Comparison of ENCODE assay signal across 8 mouse cellular contexts in genomic region chr7:140101993-140102860, GRCm38 (mm10). TPM values are rescaled to one million over a fixed set of nuclear protein-coding genes. Genes with fewer than 3 reads are reported as not detected.
DNase-seq lines count a peak whose midpoint lies in the region; ATAC-seq lines count a peak whose summit lies in the region.

Fuom (minus strand) TSS chr7:140102441.

- peak within 1 kb of the TSS; percentile 60 for H3K9ac ChIP-seq in forebrain, embryonic 12.5 days
- H3K9ac ChIP-seq in heart, embryonic 16.5 days (ENCODE audit: low read length) = peak within 1 kb of the TSS; percentile 80
- H3K9ac ChIP-seq in liver, embryonic 16.5 days (ENCODE audit: low read depth, low read length) = peak within 1 kb of the TSS; percentile 51
- H3K9ac ChIP-seq in neural tube, embryonic 13.5 days = peak within 1 kb of the TSS; percentile 71

- H3K27me3 ChIP-seq in forebrain, embryonic 12.5 days = no peaks in the 10 kb centered on the region
- no peaks in the 10 kb centered on the region for H3K27me3 ChIP-seq in heart, embryonic 16.5 days (ENCODE audit: control insufficient read depth, insufficient read depth, low read length)
- no peaks in the 10 kb centered on the region for H3K27me3 ChIP-seq in liver, embryonic 16.5 days (ENCODE audit: control insufficient read depth, insufficient read depth, low read depth, low read length)
- no peaks in the 10 kb centered on the region for H3K27me3 ChIP-seq in neural tube, embryonic 13.5 days

- peak; percentile 88 for ATAC-seq in forebrain, embryonic 12.5 days (ENCODE audit: low FRiP score)
- ATAC-seq in heart, embryonic 16.5 days (replicated peaks; ENCODE audit: extremely low read depth, insufficient read depth, low FRiP score) = peak; percentile 95
- ATAC-seq in liver, embryonic 16.5 days (ENCODE audit: low read depth) = peak; percentile 89
- peak; percentile 87 for ATAC-seq in neural tube, embryonic 13.5 days (ENCODE audit: low read depth)

- DNase-seq in ES-CJ7 (ENCODE audit: low read depth, low spot score) = peak; percentile 91
- peak; percentile 75 for DNase-seq in c-Kit-positive CD71-positive TER-119-positive erythroid progenitor cells, embryonic 14.5 days (ENCODE audit: low spot score)
- peak; percentile 93 to 94 for DNase-seq in kidney, postnatal 36 days
- DNase-seq in telencephalon, adult 2 months (ENCODE audit: low read depth, low spot score) = peak; percentile 80

- no peak within 1 kb of the TSS for H3K27ac ChIP-seq in forebrain, embryonic 12.5 days
- peak within 1 kb of the TSS; percentile 94 for H3K27ac ChIP-seq in heart, embryonic 16.5 days (ENCODE audit: low read length)
- no peak within 1 kb of the TSS for H3K27ac ChIP-seq in liver, embryonic 16.5 days (ENCODE audit: low read length)
- peak within 1 kb of the TSS; percentile 49 for H3K27ac ChIP-seq in neural tube, embryonic 13.5 days (replicated peaks)

- no peaks in the 10 kb centered on the region for H3K9me3 ChIP-seq in forebrain, embryonic 12.5 days
- H3K9me3 ChIP-seq in heart, embryonic 16.5 days (replicated peaks; ENCODE audit: control insufficient read depth, low read length) = no peaks in the 10 kb centered on the region
- no peaks in the 10 kb centered on the region for H3K9me3 ChIP-seq in liver, embryonic 16.5 days (replicated peaks; ENCODE audit: control insufficient read depth, low read length)
- no peaks in the 10 kb centered on the region for H3K9me3 ChIP-seq in neural tube, embryonic 13.5 days

- peaks cover 15% of the 10 kb centered on the region for H3K36me3 ChIP-seq in forebrain, embryonic 12.5 days (replicated peaks)
- H3K36me3 ChIP-seq in heart, embryonic 16.5 days (ENCODE audit: control insufficient read depth, insufficient read depth) = peaks cover 20% of the 10 kb centered on the region
- no peaks in the 10 kb centered on the region for H3K36me3 ChIP-seq in liver, embryonic 16.5 days (ENCODE audit: control insufficient read depth, insufficient read depth)
- peaks cover 23% of the 10 kb centered on the region for H3K36me3 ChIP-seq in neural tube, embryonic 13.5 days

- peak within 1 kb of the TSS; percentile 69 for H3K4me2 ChIP-seq in forebrain, embryonic 12.5 days
- H3K4me2 ChIP-seq in heart, embryonic 16.5 days (ENCODE audit: low read depth, low read length) = peak within 1 kb of the TSS; percentile 74
- peak within 1 kb of the TSS; percentile 76 for H3K4me2 ChIP-seq in liver, embryonic 16.5 days (ENCODE audit: low read depth, low read length)
- H3K4me2 ChIP-seq in neural tube, embryonic 13.5 days = peak within 1 kb of the TSS; percentile 65

- H3K4me3 ChIP-seq in forebrain, embryonic 12.5 days (replicated peaks) = peak within 1 kb of the TSS; percentile 41
- H3K4me3 ChIP-seq in heart, embryonic 16.5 days (ENCODE audit: low read length) = peak within 1 kb of the TSS; percentile 56
- peak within 1 kb of the TSS; percentile 57 for H3K4me3 ChIP-seq in liver, embryonic 16.5 days (ENCODE audit: low read depth, low read length)
- H3K4me3 ChIP-seq in neural tube, embryonic 13.5 days = peak within 1 kb of the TSS; percentile 44

- peaks cover 13% of the 10 kb centered on the region for H3K4me1 ChIP-seq in forebrain, embryonic 12.5 days
- H3K4me1 ChIP-seq in heart, embryonic 16.5 days (ENCODE audit: control insufficient read depth, insufficient read depth, low read length) = peaks cover 13% of the 10 kb centered on the region
- peaks cover 2% of the 10 kb centered on the region for H3K4me1 ChIP-seq in liver, embryonic 16.5 days (ENCODE audit: control insufficient read depth, low read depth, low read length)
- peaks cover 19% of the 10 kb centered on the region for H3K4me1 ChIP-seq in neural tube, embryonic 13.5 days (replicated peaks)

- 1% methylated on average over 30 of the region's 30 CpGs for WGBS in forebrain, embryonic 12.5 days
- WGBS in heart, embryonic 16.5 days = 2% methylated on average over 30 of the region's 30 CpGs
- 2% methylated on average over 30 of the region's 30 CpGs for WGBS in liver, embryonic 16.5 days (ENCODE audit: insufficient replicate concordance)
- 2% methylated on average over 30 of the region's 30 CpGs for WGBS in neural tube, embryonic 13.5 days

RNA-seq across cellular contexts. Expression of gene Fuom, which starts in this region (rescaled TPM):
- polyA plus RNA-seq in forebrain, embryonic 12.5 days (2016; fragmentation: Nextera tagmentation; extraction: Ambion mirVana) = 17.4 and 17.9 TPM in 2 replicates
- 93.9 and 103 TPM in 2 replicates for polyA plus RNA-seq in heart, embryonic 16.5 days (2015; fragmentation: Nextera tagmentation; extraction: Ambion mirVana)
- 8.4 and 11.6 TPM in 2 replicates for polyA plus RNA-seq in liver, embryonic 16.5 days (2015; fragmentation: Nextera tagmentation; extraction: Ambion mirVana)
- 24.8 and 33.0 TPM in 2 replicates for polyA plus RNA-seq in neural tube, embryonic 13.5 days (2015; fragmentation: Nextera tagmentation; extraction: Ambion mirVana)

Comparison
In these comparisons a context has a peak if more than half of its experiments do, and no peak if none do; other contexts are left out.
1. H3K27ac ChIP-seq: peak in heart, embryonic 16.5 days (single experiment) and neural tube, embryonic 13.5 days (single experiment); none in forebrain, embryonic 12.5 days (single experiment) and liver, embryonic 16.5 days (single experiment).
2. Peak in every context shown above with its lines, with median percentiles within 50 percentile points of each other: DNase-seq, ATAC-seq, H3K4me2 ChIP-seq, H3K4me3 ChIP-seq and H3K9ac ChIP-seq.